Mouse (Mus musculus) cerebellum, adult 2 months (tissue): ENCODE measurements around the gene Pmm1. TPM values are rescaled to one million over a fixed set of nuclear protein-coding genes. Genes with fewer than 3 reads are reported as not detected.
A peak's percentile ranks its signal among the peaks of the same experiment; 100 is the strongest.

ENCODE experiments used
- DNase-seq, 2 experiments: peaks; one replicate each; pipeline ENCODE4 v3.0.0; 2021
- H3K27ac ChIP-seq: fragments of 200-500 bp; 2 replicates; pipeline ENCODE4 v1.5.1; 2012; ENCODE audit warnings: low read length, control low read depth, inconsistent platforms; ENCODE audit not compliant: insufficient read depth
- H3K27me3 ChIP-seq: fragments of 200-500 bp; 2 replicates; pipeline ENCODE4 v1.6.1; 2012; ENCODE audit warnings: inconsistent platforms, mild to moderate bottlenecking, low read length, moderate library complexity; ENCODE audit not compliant: control insufficient read depth, insufficient read depth
- H3K4me1 ChIP-seq: fragments of 200-500 bp; 2 replicates; pipeline ENCODE4 v1.6.1; 2011; ENCODE audit warnings: low read length; ENCODE audit not compliant: control insufficient read depth, insufficient read depth
- H3K4me3 ChIP-seq: fragments of 200-500 bp; replicated peaks from 2 replicates; pipeline ENCODE3; 2011; ENCODE audit warnings: mild to moderate bottlenecking, low read depth, low read length, control low read depth; ENCODE audit not compliant: insufficient read depth
- CTCF ChIP-seq: fragments of 200-500 bp; IDR thresholded peaks from 2 replicates; pipeline ENCODE4 v1.5.1; 2011; ENCODE audit warnings: low read depth, mild to moderate bottlenecking, control low read depth, low read length, moderate library complexity, borderline replicate concordance; ENCODE audit not compliant: insufficient read depth
- POLR2A ChIP-seq: fragments of 200-500 bp; IDR thresholded peaks from 2 replicates; pipeline ENCODE4 v1.6.1; 2011; ENCODE audit warnings: low read length, control low read depth, borderline replicate concordance; ENCODE audit not compliant: insufficient read depth
- WGBS: fragments of 180-500 bp; shearing (Covaris S2); methylation state at CpG from one replicate; pipeline ENCODE4 v1.1.7; 2018; 5-methylcytosine and 5-hydroxymethylcytosine counted together
- polyA plus RNA-seq: library from polyadenylated mRNA; depleted of rRNA; stranded (reverse); fragments of >200 nt; gene quantifications from 2 replicates; pipeline ENCODE4 v1.2.3, GENCODE M21; 2012; rRNA removed

The Pmm1 gene
- polyA plus RNA-seq, 1 experiment: 289 TPM

DNA sequence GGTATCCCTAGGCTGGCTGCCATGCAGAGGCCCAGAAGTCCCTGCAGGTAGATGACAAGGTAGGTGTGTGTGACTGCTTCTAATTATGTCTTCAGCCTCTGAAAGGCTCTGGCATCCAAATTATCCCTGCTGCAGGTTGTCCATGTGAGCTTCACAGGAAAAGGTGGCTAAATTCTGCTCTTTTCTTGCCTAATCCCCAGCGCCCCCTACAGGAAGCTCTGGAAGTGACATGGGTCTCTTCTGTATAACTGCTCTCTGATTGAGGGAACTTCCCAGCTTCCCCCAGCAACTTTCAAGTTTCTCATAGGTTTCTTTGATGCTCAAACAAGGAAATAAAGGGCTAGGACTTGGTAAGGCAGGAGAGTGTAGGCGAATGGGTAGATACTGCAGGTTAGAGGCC lies 55.8 kb downstream of the Pmm1 start:
- H3K27me3 ChIP-seq: no peaks in the 10 kb centered on the region
- WGBS: 31% methylated on average over 2 of the region's 2 CpGs
- H3K4me1 ChIP-seq: peaks cover 9% of the 10 kb centered on the region
- TF ChIP-seq POLR2A (no peak), CTCF (peak; percentile 68)
- no peak overlapping the region for H3K27ac ChIP-seq
- DNase-seq: peak; percentile 67 to 79
- H3K4me3 ChIP-seq: no peak overlapping the region

Other genes starting within 250 kb of the Pmm1 start
- 67.0 and 72.1 TPM in 2 replicates for gene Zc3h7b, start 215.9 kb downstream of the Pmm1 start, polyA plus RNA-seq
- 102 and 113 TPM in 2 replicates for gene Rangap1, start 215.4 kb downstream of the Pmm1 start, polyA plus RNA-seq
- gene Tef, start 158.5 kb downstream of the Pmm1 start, polyA plus RNA-seq: 279 and 288 TPM in 2 replicates
- 36.9 and 51.5 TPM in 2 replicates for gene Tob2, start 102.1 kb downstream of the Pmm1 start, polyA plus RNA-seq
- gene Phf5a, start 89.0 kb downstream of the Pmm1 start, polyA plus RNA-seq: 62.4 and 67.3 TPM in 2 replicates
- gene Aco2, start 88.6 kb downstream of the Pmm1 start, polyA plus RNA-seq: 621 and 638 TPM in 2 replicates
- gene Polr3h, start 34.7 kb downstream of the Pmm1 start, polyA plus RNA-seq: 50.4 and 51.2 TPM in 2 replicates
- 258 and 264 TPM in 2 replicates for gene Csdc2, start 24.2 kb downstream of the Pmm1 start, polyA plus RNA-seq
- gene 1700029P11Rik, start 19.6 kb upstream of the Pmm1 start, polyA plus RNA-seq: not detected in 2 replicates
- 35.9 and 37.9 TPM in 2 replicates for gene Xrcc6, start 26.9 kb upstream of the Pmm1 start, polyA plus RNA-seq
- 142 and 156 TPM in 2 replicates for gene Desi1, start 72.9 kb upstream of the Pmm1 start, polyA plus RNA-seq
- gene Snu13, start 86.7 kb upstream of the Pmm1 start, polyA plus RNA-seq: 114 and 124 TPM in 2 replicates
- not detected in 2 replicates for gene 4930407I10Rik, start 98.2 kb upstream of the Pmm1 start, polyA plus RNA-seq
- gene Mei1, start 109.1 kb upstream of the Pmm1 start, polyA plus RNA-seq: 0.06 and 0.13 TPM in 2 replicates
- 15.4 and 15.5 TPM in 2 replicates for gene Ccdc134, start 167.0 kb upstream of the Pmm1 start, polyA plus RNA-seq
- 104 and 105 TPM in 2 replicates for gene Srebf2, start 186.3 kb upstream of the Pmm1 start, polyA plus RNA-seq